Mouse (Mus musculus): ENCODE results near the gene Iqcg.
A peak's percentile ranks its signal among the peaks of the same experiment; 100 is the strongest.
"Not testable (repeated sequence)": the region's sequence is repeated elsewhere in the genome, so short reads cannot be mapped to it uniquely, and the experiment has no call there.

Gene Iqcg

GRCm38 (mm10) chr16:33056095-33056785 lies at the start of gene Iqcg, which contains the start of gene Rpl35a:
Gene Iqcg (minus strand): TSS chr16:33056218.
Gene Rpl35a (plus strand): TSS chr16:33056453.
- DNase-seq, result peak; percentile 90

GRCm38 (mm10) chr16:33085666-33086065 lies 29.6 kb upstream of the Iqcg start:
- no peak for DNase-seq

GRCm38 (mm10) chr16:33083996-33084395 lies 28.0 kb upstream of the Iqcg start:
- DNase-seq, result no peak

DNA sequence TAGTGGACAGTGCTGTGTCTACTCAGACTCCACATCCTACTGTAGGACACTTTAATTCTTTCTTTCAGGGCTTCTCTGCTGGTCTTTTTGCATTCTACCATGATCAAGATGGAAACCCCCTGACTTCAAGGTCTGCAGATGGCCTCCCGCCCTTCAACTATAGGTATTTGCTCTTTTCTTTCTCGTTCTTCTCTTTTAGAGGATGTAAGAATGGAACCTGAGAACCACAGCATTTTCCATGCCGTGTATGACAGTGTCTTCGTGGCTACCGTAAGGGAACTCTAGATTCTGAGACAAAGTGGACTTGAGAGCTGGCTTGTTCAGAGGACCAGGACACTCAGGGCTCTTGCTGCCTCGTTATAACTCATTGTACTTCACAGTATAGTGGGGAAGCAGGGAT lies 26.9 kb upstream of the Iqcg start:
- no peak for DNase-seq

DNA sequence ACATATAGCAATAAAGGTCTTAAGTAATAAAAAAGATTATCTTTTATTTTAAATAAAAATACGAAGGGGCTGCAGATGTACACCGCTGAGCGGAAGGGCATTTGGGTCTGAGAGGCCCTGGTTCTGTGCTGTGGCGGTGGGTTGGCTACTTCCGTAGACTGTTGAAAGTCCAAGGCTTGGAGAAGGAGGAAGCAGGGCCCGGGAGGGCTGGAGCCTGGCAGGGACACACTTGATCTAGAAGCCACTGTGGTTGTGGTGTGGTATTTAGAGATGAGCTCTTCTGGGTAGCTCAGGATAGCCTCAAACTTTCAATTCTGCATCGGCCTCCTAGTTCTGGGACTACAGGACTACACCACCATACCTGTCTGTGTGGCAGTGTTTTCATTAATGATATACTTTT lies 24.0 kb upstream of the Iqcg start:
- DNase-seq, result no peak

GRCm38 (mm10) chr16:33077069-33077627 lies 21.1 kb upstream of the Iqcg start:
- DNase-seq, result no peak

- DNase-seq, result no peak
These were observed 20.1 kb upstream of the Iqcg start for GRCm38 (mm10) chr16:33076078-33076477.

GRCm38 (mm10) chr16:33074967-33075366 lies 18.9 kb upstream of the Iqcg start:
- DNase-seq, result no peak

- DNase-seq, result no peak
These were observed 17.0 kb upstream of the Iqcg start for GRCm38 (mm10) chr16:33072871-33073557.

DNA sequence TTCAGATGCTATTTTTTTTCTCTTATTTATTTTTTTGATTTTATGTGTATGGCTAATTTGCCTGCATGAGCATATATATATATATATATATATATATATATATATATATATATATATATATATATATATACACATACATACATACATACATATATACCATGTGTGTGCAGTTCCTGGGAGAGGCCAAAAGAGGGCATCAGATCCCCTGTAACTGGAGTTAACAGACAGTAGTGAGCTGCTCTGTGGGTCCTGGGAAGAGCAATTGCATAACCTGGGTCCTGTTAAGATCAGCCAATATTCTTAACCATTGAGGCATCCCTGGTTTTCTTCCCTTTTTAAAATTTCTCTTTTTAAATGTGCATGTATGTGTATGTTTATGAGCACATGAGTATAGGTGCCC lies 14.9 kb upstream of the Iqcg start:
- DNase-seq, result no peak

DNA sequence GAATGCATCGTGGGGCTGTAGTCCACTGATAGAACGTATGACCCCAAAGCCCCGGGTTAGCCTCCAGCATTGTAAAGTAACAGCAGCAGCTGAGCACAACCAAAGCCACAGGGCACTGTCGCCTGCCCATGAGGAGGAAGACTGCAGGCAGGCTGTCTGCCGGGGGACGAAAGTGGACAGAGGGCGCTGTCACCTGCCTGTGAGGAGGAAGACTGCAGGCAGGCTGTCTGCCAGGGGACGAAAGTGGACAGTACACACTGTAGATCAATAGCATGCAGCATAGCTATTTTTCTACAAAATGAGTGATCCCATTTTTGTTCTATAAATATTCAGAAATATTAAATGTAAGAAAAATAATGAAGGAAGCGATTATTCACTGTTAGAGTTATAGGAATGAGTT lies 8.6 kb upstream of the Iqcg start:
- DNase-seq, result no peak

DNA sequence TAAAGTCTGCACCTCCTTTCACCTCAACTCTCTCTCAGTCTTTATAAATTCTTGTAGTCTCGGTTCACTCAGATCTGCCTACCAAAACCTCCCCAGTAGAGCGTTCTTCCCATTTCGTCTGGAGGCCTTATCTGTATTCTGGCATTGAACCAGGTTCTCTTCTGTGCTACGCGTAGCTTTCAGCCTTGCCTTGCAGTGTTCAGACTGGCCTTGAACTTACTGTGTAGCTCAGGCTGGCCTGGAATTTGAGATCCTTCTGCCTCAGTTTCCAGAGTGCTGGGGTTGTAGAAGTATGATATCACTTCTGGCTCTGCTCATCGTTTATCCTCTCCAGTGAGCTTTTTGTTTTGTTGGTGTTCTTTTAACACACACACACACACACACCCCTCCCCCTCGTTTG lies 7.2 kb upstream of the Iqcg start:
- DNase-seq, result no peak

DNA sequence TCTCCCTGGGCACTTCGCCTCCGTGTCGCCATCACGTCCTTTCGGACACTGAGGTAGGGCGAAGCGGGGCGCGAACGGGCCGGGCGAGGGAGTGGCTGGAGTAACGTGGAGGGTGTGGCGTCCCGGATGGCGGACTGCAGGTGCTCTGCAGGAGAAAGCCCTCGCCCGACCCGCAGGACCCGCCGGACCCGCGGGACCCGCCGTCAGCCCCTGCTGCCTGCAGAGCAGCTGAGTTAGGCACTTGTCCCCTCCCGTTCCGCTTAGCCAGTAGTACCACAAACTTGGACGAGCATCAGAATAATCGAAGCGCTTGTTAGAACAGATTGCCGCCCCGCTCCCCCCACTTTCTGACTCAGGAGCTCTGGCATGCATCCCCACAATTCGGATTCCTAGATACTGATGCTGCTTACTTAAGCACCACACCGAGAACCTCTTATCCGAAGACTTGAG lies 6.7 kb upstream of the Iqcg start:
- DNase-seq, result peak; percentile 49

DNA sequence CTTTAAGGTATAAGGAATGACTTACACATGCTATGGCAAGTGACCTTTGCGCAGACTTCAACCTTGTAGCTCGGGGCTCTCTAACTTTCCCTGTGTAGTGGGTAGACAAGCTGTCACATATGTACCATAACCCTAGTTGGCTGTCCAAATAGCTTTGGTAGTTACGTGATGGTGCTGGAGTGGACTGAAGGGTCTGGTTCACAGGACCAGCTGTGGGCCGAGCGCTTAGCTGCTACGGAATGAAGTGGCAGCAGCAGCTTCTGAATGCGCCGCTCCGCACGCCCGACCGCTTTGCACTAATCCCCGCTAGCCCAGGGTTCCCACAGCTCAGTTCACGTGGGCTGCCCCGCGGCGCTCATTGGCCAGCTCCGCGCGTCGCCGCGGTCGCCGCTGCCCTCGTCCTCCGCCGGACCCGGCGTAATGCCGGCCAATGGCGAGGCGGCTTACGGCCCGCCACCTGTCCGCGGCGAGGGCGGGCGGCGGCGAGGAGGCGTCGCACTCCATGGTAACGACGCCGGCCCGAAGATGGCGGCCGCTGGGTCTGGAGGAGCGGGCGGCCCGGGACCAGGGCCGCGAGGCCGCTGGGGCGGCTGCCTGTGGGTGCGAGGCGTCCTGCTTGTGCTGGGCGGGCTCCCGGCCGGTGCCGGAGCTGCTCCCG lies 6.1 kb upstream of the Iqcg start, which contains the start of gene Lmln:
Lmln (plus strand) TSS at position 498 of the 658 bp plus-strand sequence.
- DNase-seq, result peak; percentile 81

- DNase-seq, result no peak
These were observed 5.4 kb upstream of the Iqcg start for GRCm38 (mm10) chr16:33061400-33061799.

DNA sequence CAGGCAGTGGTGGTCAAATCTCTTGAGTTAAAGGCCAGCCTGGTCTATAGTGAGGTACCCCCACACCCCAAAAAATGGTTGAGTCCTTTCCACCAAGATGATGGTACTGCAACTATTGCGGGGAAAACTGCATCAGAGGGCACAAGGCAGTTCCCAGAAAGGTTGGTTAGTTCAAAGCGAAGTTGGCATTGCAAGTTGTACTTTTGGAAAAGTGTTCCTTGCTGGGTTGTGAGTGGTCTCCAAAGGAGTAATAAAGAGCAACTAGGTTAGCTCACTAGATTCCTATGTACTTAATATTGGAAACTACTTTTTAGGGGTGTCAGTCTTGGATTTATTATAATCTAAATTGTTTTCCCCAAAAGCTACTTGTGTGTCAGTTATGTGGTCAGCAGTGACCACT lies 4.9 kb upstream of the Iqcg start:
- no peak for DNase-seq

DNA sequence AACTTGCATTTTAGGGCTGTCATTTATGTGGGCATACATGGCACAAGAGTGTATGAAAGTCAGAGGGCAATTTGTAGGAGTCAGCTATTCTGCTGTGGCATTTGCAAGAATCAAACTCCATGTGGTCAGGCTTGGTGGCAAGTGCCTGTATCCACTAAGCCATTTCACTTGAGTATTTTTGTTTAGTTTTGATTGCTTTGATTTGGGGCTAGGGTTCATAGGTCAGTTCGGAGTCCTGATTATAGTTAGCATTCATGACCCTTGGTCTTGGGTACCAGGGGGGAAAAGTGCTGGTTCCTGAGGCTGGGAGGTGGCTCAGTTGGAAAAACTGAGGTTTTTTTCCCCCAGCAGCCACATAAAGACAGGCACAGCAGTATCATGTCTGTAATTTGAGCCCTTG lies 3.5 kb upstream of the Iqcg start:
- no peak for DNase-seq

- not testable (repeated sequence) for DNase-seq
These were observed 2.6 kb upstream of the Iqcg start for GRCm38 (mm10) chr16:33058656-33059055.

DNA sequence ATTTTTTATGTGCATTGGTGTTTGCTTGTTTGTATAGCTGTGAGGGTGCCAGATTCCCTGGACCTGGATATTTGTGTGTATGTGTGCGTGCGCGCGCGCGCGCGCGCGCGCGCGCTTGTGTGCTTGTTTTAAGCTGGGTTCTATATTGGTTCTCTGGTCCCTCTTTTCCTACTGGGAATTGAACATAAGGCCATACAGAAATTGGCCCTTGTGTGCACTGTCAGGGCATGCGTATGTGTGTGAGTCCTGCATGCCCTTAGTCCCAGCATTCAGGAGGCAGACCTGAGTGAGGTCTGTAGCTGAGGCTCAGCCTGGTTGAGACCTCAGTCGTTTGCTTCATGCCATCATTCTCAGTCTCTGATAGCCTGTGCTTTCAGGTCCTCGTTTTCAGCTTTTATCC lies 2.0 kb upstream of the Iqcg start:
- no peak for DNase-seq

DNA sequence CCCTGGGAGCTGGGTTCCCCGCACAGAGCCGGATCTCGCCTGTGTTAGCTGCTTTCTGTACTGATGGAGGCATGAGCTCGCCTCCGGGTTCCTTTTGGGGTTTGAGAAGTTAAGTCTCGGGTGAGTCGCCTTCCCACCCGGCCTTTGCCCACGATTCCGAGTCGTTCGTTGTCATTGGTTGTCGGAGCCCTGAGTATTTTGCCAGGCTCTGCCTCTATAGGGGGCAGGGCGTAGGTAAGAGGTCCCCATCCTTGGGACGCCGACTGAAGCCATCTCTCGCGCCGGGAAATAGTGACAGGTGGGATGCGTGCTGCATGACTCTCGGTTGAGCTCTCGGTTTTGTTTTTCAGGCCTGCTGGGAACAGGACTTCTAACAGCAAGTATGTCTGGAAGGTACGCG lies 768 bp upstream of the Iqcg start:
- no peak for DNase-seq

GRCm38 (mm10) chr16:33055655-33056054 lies 363 bp downstream of the Iqcg start:
- DNase-seq, result peak; percentile 8

GRCm38 (mm10) chr16:33054927-33055326 lies 1.1 kb downstream of the Iqcg start:
- DNase-seq, result not testable (repeated sequence)

- DNase-seq, result no peak
These were observed 2.9 kb downstream of the Iqcg start for GRCm38 (mm10) chr16:33053141-33053540.

GRCm38 (mm10) chr16:33049809-33050208 lies 6.2 kb downstream of the Iqcg start:
- DNase-seq, result no peak
